Mouse (Mus musculus): Measurements from ENCODE around the gene Hoxb5.

Hoxb5 gene

GRCm38 (mm10) chr11:96317608-96318367, 14.7 kb downstream of the Hoxb5 start, which contains the start of gene Hoxb4:
TSS of gene Hoxb4 (plus strand) at chr11:96318267.
- in situ Hi-C loops (cut with MboI, MseI), result loop anchor here (10.0 kb wide), 1 partner anchor 447 kb away; no protein-coding TSS in a partner anchor

GRCm38 (mm10) chr11:96318368-96319070, 15.4 kb downstream of the Hoxb5 start:
- in situ Hi-C loops (cut with MboI, MseI), result loop anchor here (10.0 kb wide), 1 partner anchor 446 kb away; no protein-coding TSS in a partner anchor

GRCm38 (mm10) chr11:96319071-96319902, 16.2 kb downstream of the Hoxb5 start:
- in situ Hi-C loops (cut with MboI, MseI), result loop anchor here (10.0 kb wide), 1 partner anchor 446 kb away; no protein-coding TSS in a partner anchor

- in situ Hi-C loops (cut with MboI, MseI), result loop anchor here (10.0 kb wide), 1 partner anchor 445 kb away; no protein-coding TSS in a partner anchor
These were observed 16.8 kb downstream of the Hoxb5 start for GRCm38 (mm10) chr11:96319910-96320309.

- in situ Hi-C loops (cut with MboI, MseI), result no loop called here
These were observed 17.6 kb downstream of the Hoxb5 start for GRCm38 (mm10) chr11:96320688-96321087.

GRCm38 (mm10) chr11:96321846-96322245, 18.7 kb downstream of the Hoxb5 start:
- in situ Hi-C loops (cut with MboI, MseI), result no loop called here

GRCm38 (mm10) chr11:96322738-96323137, 19.6 kb downstream of the Hoxb5 start:
- in situ Hi-C loops (cut with MboI, MseI), result no loop called here

GRCm38 (mm10) chr11:96323154-96323553, 20.0 kb downstream of the Hoxb5 start, which contains the start of gene Hoxb3:
TSS of gene Hoxb3 (plus strand) at chr11:96323326.
- in situ Hi-C loops (cut with MboI, MseI), result no loop called here

GRCm38 (mm10) chr11:96324125-96324524, 21.0 kb downstream of the Hoxb5 start:
- in situ Hi-C loops (cut with MboI, MseI), result no loop called here

- in situ Hi-C loops (cut with MboI, MseI), result no loop called here
These were observed 21.8 kb downstream of the Hoxb5 start for GRCm38 (mm10) chr11:96324965-96325364.

GRCm38 (mm10) chr11:96325747-96326212, 22.6 kb downstream of the Hoxb5 start:
- in situ Hi-C loops (cut with MboI, MseI), result no loop called here

GRCm38 (mm10) chr11:96326705-96327104, 23.6 kb downstream of the Hoxb5 start:
- in situ Hi-C loops (cut with MboI, MseI), result no loop called here

- in situ Hi-C loops (cut with MboI, MseI), result no loop called here
These were observed 24.0 kb downstream of the Hoxb5 start for GRCm38 (mm10) chr11:96327122-96327521.

GRCm38 (mm10) chr11:96327750-96328149, 24.6 kb downstream of the Hoxb5 start:
- in situ Hi-C loops (cut with MboI, MseI), result no loop called here

GRCm38 (mm10) chr11:96328605-96329004, 25.5 kb downstream of the Hoxb5 start:
- in situ Hi-C loops (cut with MboI, MseI), result no loop called here

GRCm38 (mm10) chr11:96332105-96332504, 29.0 kb downstream of the Hoxb5 start:
- in situ Hi-C loops (cut with MboI, MseI), result no loop called here

GRCm38 (mm10) chr11:96332618-96333032, 29.5 kb downstream of the Hoxb5 start:
- in situ Hi-C loops (cut with MboI, MseI), result no loop called here

GRCm38 (mm10) chr11:96333241-96334001, 30.3 kb downstream of the Hoxb5 start:
- in situ Hi-C loops (cut with MboI, MseI), result no loop called here

GRCm38 (mm10) chr11:96334002-96334364, 30.8 kb downstream of the Hoxb5 start:
- in situ Hi-C loops (cut with MboI, MseI), result no loop called here

- in situ Hi-C loops (cut with MboI, MseI), result no loop called here
These were observed 31.9 kb downstream of the Hoxb5 start for GRCm38 (mm10) chr11:96334998-96335397.

- in situ Hi-C loops (cut with MboI, MseI), result no loop called here
These were observed 33.5 kb downstream of the Hoxb5 start for GRCm38 (mm10) chr11:96336597-96336996.

All from regulatory T cell (primary cell).